Mouse (Mus musculus): ENCODE results near the gene Nckap5. TPM values are rescaled to one million over a fixed set of nuclear protein-coding genes. Genes with fewer than 3 reads are reported as not detected.
A peak's percentile ranks its signal among the peaks of the same experiment; 100 is the strongest.

The Nckap5 gene
- polyA plus RNA-seq, 2 experiments = 0.31 to 1.3 TPM

DNA sequence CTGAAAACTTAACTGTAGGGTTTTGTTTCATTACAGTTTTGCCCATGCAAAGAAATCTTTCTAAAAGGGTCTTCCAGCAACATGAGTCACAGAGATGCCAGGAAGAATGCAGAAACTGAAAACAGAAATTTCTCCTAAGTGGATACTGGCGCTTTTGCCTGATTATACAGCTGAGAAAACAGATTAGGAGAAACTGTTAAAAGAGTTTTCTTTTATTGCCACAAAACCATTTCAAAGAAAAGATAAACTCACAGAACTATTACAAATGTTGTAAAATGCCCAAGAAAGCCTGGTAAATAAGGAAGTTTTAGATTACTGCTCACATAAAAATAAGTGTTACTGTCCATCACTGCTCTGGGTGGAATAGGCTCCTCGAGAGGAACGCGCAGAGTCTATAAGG lies 513.3 kb downstream of the Nckap5 start:
- H3K9ac ChIP-seq (replicated peaks) = no peak overlapping the region
- 38% methylated on average over 4 of the region's 4 CpGs for WGBS (ENCODE audit: insufficient replicate concordance)
- ATAC-seq (ENCODE audit: insufficient read depth) = peak; percentile 45; the same call in 1 of the 2 replicates
- H3K27me3 ChIP-seq (ENCODE audit: control insufficient read depth, insufficient read depth, low read length) = no peaks in the 10 kb centered on the region
- peaks cover 3 to 18% of the 10 kb centered on the region in 2 experiments; a peak in 2 of 4 replicates for H3K4me1 ChIP-seq (replicated peaks; ENCODE audit: control insufficient read depth in 2 of 2, insufficient read depth in 2 of 2, low read length in 1 of 2)
- DNase-seq (ENCODE audit: low read depth in 3 of 3, low spot score in 3 of 3) = no peak
- H3K9me3 ChIP-seq (ENCODE audit: control insufficient read depth, low read length) = no peaks in the 10 kb centered on the region
- TF ChIP-seq CTCF (IDR thresholded peaks at IDR 0.05; ENCODE audit: low read depth) = no peak
- no peak for TF ChIP-seq EP300 (IDR thresholded peaks at IDR 0.05; ENCODE audit: low read depth)
- H3K36me3 ChIP-seq (replicated peaks; ENCODE audit: control insufficient read depth, insufficient read depth, low read depth) = no peaks in the 10 kb centered on the region
- H3K4me3 ChIP-seq (ENCODE audit: insufficient read depth in 1 of 2, low read depth in 2 of 2, low read length in 2 of 2) = no peak overlapping the region
- no peak overlapping the region for H3K27ac ChIP-seq
- peak overlapping the region; percentile 47 for H3K4me2 ChIP-seq (ENCODE audit: low read depth)

DNA sequence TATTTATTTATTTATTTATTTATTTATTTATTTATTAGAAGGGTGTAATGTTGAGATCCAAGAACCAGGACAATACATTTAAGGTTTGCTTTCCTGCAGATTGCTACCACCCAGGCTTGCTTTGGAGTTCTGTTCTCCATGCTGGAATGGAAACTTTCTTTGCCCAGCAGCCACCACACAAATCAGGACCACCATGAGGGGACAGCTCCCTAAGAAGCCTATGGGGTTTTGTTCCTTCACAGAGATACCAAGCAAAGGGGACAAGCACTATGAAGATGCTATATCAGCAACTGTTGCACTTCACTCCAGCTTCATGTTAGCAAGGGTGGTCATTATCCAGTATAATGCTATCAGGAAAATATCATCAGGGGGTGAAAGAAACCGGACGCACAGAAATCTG lies 513.7 kb downstream of the Nckap5 start:
- TF ChIP-seq EP300 (IDR thresholded peaks at IDR 0.05; ENCODE audit: low read depth) (no peak), CTCF (IDR thresholded peaks at IDR 0.05; ENCODE audit: low read depth) (no peak)
- DNase-seq (ENCODE audit: low read depth in 3 of 3, low spot score in 3 of 3) = peak in 1 of 3 experiments; percentile 20

GRCm38 (mm10) chr1:126301129-126301528 lies 529.5 kb downstream of the Nckap5 start:
- WGBS (ENCODE audit: insufficient replicate concordance) = 50% methylated on average over 2 of the region's 2 CpGs
- Histone ChIP-seq H3K9me3 (ENCODE audit: control insufficient read depth, low read length) (no peaks in the 10 kb centered on the region), H3K4me1 (replicated peaks; ENCODE audit: control insufficient read depth in 2 of 2, insufficient read depth in 2 of 2, low read length in 1 of 2) (no peaks in the 10 kb centered on the region), H3K27me3 (ENCODE audit: control insufficient read depth, insufficient read depth, low read length) (no peaks in the 10 kb centered on the region), H3K4me3 (ENCODE audit: insufficient read depth in 1 of 2, low read depth in 2 of 2, low read length in 2 of 2) (no peak overlapping the region), H3K9ac (replicated peaks) (no peak overlapping the region), H3K36me3 (replicated peaks; ENCODE audit: control insufficient read depth, insufficient read depth, low read depth) (no peaks in the 10 kb centered on the region), H3K27ac (no peak overlapping the region), H3K4me2 (ENCODE audit: low read depth) (no peak overlapping the region)
- TF ChIP-seq EP300 (IDR thresholded peaks at IDR 0.05; ENCODE audit: low read depth) = no peak
- no peak for TF ChIP-seq CTCF (IDR thresholded peaks at IDR 0.05; ENCODE audit: low read depth)
- ATAC-seq (ENCODE audit: insufficient read depth) (no peak), DNase-seq (ENCODE audit: low read depth in 3 of 3, low spot score in 3 of 3) (no peak)

More for the DNA sequence above, 513.7 kb downstream of the Nckap5 start:
- WGBS (ENCODE audit: insufficient replicate concordance) = 58% methylated on average over 2 of the region's 2 CpGs
- Histone ChIP-seq H3K27me3 (ENCODE audit: control insufficient read depth, insufficient read depth, low read length) (no peaks in the 10 kb centered on the region), H3K4me1 (replicated peaks; ENCODE audit: control insufficient read depth in 2 of 2, insufficient read depth in 2 of 2, low read length in 1 of 2) (peaks cover 3 to 18% of the 10 kb centered on the region in 2 experiments; a peak in 2 of 4 replicates), H3K9me3 (ENCODE audit: control insufficient read depth, low read length) (no peaks in the 10 kb centered on the region), H3K9ac (replicated peaks) (no peak overlapping the region), H3K4me3 (ENCODE audit: insufficient read depth in 1 of 2, low read depth in 2 of 2, low read length in 2 of 2) (no peak overlapping the region), H3K36me3 (replicated peaks; ENCODE audit: control insufficient read depth, insufficient read depth, low read depth) (no peaks in the 10 kb centered on the region), H3K4me2 (ENCODE audit: low read depth) (peak overlapping the region; percentile 47; the same call in 1 of the 2 replicates), H3K27ac (no peak overlapping the region)
- no peak for ATAC-seq (ENCODE audit: insufficient read depth)

- DNase-seq (ENCODE audit: low read depth in 3 of 3, low spot score in 3 of 3) = no peak
- Histone ChIP-seq H3K4me2 (ENCODE audit: low read depth) (no peak overlapping the region), H3K9ac (replicated peaks) (no peak overlapping the region), H3K9me3 (ENCODE audit: control insufficient read depth, low read length) (no peaks in the 10 kb centered on the region), H3K4me3 (ENCODE audit: insufficient read depth in 1 of 2, low read depth in 2 of 2, low read length in 2 of 2) (no peak overlapping the region), H3K4me1 (replicated peaks; ENCODE audit: control insufficient read depth in 2 of 2, insufficient read depth in 2 of 2, low read length in 1 of 2) (no peaks in the 10 kb centered on the region), H3K36me3 (replicated peaks; ENCODE audit: control insufficient read depth, insufficient read depth, low read depth) (no peaks in the 10 kb centered on the region), H3K27ac (no peak overlapping the region), H3K27me3 (ENCODE audit: control insufficient read depth, insufficient read depth, low read length) (no peaks in the 10 kb centered on the region)
- 55% methylated on average over 5 of the region's 5 CpGs for WGBS (ENCODE audit: insufficient replicate concordance)
- no peak for ATAC-seq (ENCODE audit: insufficient read depth)
- no peak for TF ChIP-seq CTCF (IDR thresholded peaks at IDR 0.05; ENCODE audit: low read depth)
- no peak for TF ChIP-seq EP300 (IDR thresholded peaks at IDR 0.05; ENCODE audit: low read depth)
Measured at GRCm38 (mm10) chr1:126264931-126265330, 565.7 kb downstream of the Nckap5 start.

DNA sequence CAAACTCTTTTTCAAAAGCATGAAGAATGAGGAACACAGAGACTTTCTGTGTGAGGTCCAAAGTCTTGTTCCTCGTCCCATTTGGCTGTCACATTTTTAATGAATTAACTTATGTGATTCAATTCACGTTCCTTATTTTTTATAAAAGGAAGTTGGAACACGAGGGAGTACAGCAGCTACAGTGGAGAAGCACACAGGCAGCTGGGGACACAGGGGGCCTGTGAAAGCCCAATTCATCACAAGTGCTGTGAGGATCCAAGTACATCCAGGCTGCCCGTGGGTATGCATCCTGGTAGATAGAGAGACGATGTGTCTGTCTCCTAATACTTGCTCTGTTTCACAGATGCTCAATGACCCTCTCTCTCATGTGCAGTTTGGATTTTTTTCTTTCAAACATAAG lies 576.2 kb downstream of the Nckap5 start:
- H3K27ac ChIP-seq = no peak overlapping the region
- DNase-seq (ENCODE audit: low read depth in 3 of 3, low spot score in 3 of 3) (no peak), ATAC-seq (ENCODE audit: insufficient read depth) (no peak)
- TF ChIP-seq EP300 (IDR thresholded peaks at IDR 0.05; ENCODE audit: low read depth) (no peak), CTCF (IDR thresholded peaks at IDR 0.05; ENCODE audit: low read depth) (no peak)
- H3K36me3 ChIP-seq (replicated peaks; ENCODE audit: control insufficient read depth, insufficient read depth, low read depth) = no peaks in the 10 kb centered on the region
- no peaks in the 10 kb centered on the region for H3K9me3 ChIP-seq (ENCODE audit: control insufficient read depth, low read length)
- H3K4me3 ChIP-seq (ENCODE audit: insufficient read depth in 1 of 2, low read depth in 2 of 2, low read length in 2 of 2) = no peak overlapping the region
- H3K4me2 ChIP-seq (ENCODE audit: low read depth) = no peak overlapping the region
- H3K9ac ChIP-seq (replicated peaks) = no peak overlapping the region
- 51% methylated on average over 5 of the region's 5 CpGs for WGBS (ENCODE audit: insufficient replicate concordance)
- no peaks in the 10 kb centered on the region for H3K27me3 ChIP-seq (ENCODE audit: control insufficient read depth, insufficient read depth, low read length)
- H3K4me1 ChIP-seq (replicated peaks; ENCODE audit: control insufficient read depth in 2 of 2, insufficient read depth in 2 of 2, low read length in 1 of 2) = no peaks in the 10 kb centered on the region

All from liver, embryonic 14.5 days (tissue).